Mouse (Mus musculus) small intestine, adult 2 months (tissue): ENCODE data around the gene Cd320.

Source experiments
- CTCF ChIP-seq: fragments of 200-500 bp; IDR thresholded peaks from 2 replicates; pipeline ENCODE4 v1.5.1; 2012; ENCODE audit warnings: low read depth, mild to moderate bottlenecking, control low read depth, inconsistent platforms, low read length, moderate library complexity, mixed read lengths; ENCODE audit not compliant: insufficient replicate concordance, insufficient read length; ENCODE audit errors: extremely low read depth
- POLR2A ChIP-seq: fragments of 200-500 bp; IDR thresholded peaks from 2 replicates; pipeline ENCODE4 v1.6.1; 2012; ENCODE audit warnings: low read depth, mild to moderate bottlenecking, control low read depth, inconsistent platforms, low read length, moderate library complexity

DNA sequence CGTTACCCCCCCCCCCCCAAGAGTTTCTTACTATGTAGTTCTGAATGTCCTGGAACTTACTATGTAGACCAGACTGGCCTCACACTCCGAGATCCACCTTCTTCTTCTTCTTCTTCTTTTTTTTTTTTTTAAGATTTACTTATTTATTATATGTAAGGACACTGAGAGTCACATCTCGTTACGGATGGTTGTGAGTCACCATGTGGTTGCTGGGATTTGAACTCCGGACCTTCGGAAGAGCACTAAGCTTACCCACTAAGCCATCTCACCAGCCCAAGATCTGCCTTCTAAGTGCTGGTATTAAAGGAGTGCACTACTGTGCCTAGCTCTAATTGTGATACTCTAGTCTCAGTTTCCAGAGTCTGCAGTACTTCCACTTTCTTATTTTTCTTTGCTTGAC lies 27.5 kb upstream of the Cd320 start:
- TF ChIP-seq CTCF (no peak), POLR2A (no peak)
